Mouse (Mus musculus): ENCODE data around the gene Pax7. TPM values are rescaled to one million over a fixed set of nuclear protein-coding genes. Genes with fewer than 3 reads are reported as not detected.

The Pax7 gene
- polyA plus RNA-seq, 1 experiment from 2014 or later, result not detected

- H3K27me3 ChIP-seq (replicated peaks; ENCODE audit: control insufficient read depth, insufficient read depth, low read length), result peaks cover 90% of the 10 kb centered on the region
- H3K4me1 ChIP-seq (replicated peaks; ENCODE audit: control insufficient read depth, insufficient read depth, low read length), result peaks cover 32% of the 10 kb centered on the region
- no peaks in the 10 kb centered on the region for H3K36me3 ChIP-seq (ENCODE audit: control insufficient read depth, insufficient read depth)
- no peak overlapping the region for H3K9ac ChIP-seq (replicated peaks; ENCODE audit: low read depth, low read length)
- H3K9me3 ChIP-seq (ENCODE audit: control insufficient read depth, low read length), result no peaks in the 10 kb centered on the region
- 10% methylated on average over 3 of the region's 3 CpGs for WGBS
- H3K27ac ChIP-seq (ENCODE audit: low read length), result no peak overlapping the region
- ATAC-seq, result no peak
- H3K4me3 ChIP-seq (replicated peaks; ENCODE audit: low read length), result no peak overlapping the region
- H3K4me2 ChIP-seq (ENCODE audit: low read length), result no peak overlapping the region
Measured at GRCm38 (mm10) chr4:139826231-139826630, 7.1 kb downstream of the Pax7 start.

DNA sequence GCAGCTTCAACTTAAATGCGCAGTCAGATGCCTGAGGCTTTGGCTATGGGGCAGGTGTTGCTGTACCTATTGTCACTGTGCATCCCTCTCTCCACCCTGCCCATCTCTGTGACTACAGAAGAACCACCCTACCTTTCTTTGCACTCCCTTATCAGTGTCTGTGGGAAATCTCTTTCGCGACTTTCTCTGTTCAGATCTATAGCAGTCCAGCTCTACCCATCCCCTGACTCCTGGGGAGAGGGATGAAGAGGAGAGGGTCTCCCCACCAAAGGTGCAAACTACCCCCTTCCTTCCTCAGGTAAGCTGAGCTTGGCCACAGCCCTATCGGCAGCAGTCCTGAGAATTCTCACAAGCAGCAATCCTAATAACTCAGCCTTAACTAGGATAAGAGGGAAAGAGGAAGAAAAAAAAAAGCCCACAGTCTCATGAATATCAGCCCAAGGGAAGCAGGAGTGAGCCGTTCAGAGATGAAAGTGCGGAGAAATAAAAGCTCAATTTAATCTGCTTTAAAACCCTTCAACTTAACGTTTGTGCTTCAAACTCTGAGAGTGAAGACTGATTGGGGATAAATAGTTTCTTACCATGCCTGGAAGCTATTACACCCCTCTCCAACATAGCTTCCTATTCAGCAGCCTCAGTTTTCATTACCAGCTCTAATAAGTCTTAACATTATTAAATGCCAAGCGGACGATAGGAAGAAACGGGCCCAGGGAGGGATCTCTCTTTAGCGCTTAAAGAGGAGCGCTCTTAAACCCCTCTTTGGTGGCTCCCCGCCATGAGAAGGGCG is 7.8 kb downstream of the Pax7 start:
- Histone ChIP-seq H3K4me3 (replicated peaks; ENCODE audit: low read length) (no peak overlapping the region), H3K4me1 (replicated peaks; ENCODE audit: control insufficient read depth, insufficient read depth, low read length) (peaks cover 35% of the 10 kb centered on the region), H3K36me3 (ENCODE audit: control insufficient read depth, insufficient read depth) (no peaks in the 10 kb centered on the region), H3K9me3 (ENCODE audit: control insufficient read depth, low read length) (no peaks in the 10 kb centered on the region), H3K27ac (ENCODE audit: low read length) (no peak overlapping the region), H3K9ac (replicated peaks; ENCODE audit: low read depth, low read length) (no peak overlapping the region), H3K4me2 (ENCODE audit: low read length) (no peak overlapping the region), H3K27me3 (replicated peaks; ENCODE audit: control insufficient read depth, insufficient read depth, low read length) (peaks cover 90% of the 10 kb centered on the region)
- 1% methylated on average over 14 of the region's 14 CpGs for WGBS
- no peak for ATAC-seq

DNA sequence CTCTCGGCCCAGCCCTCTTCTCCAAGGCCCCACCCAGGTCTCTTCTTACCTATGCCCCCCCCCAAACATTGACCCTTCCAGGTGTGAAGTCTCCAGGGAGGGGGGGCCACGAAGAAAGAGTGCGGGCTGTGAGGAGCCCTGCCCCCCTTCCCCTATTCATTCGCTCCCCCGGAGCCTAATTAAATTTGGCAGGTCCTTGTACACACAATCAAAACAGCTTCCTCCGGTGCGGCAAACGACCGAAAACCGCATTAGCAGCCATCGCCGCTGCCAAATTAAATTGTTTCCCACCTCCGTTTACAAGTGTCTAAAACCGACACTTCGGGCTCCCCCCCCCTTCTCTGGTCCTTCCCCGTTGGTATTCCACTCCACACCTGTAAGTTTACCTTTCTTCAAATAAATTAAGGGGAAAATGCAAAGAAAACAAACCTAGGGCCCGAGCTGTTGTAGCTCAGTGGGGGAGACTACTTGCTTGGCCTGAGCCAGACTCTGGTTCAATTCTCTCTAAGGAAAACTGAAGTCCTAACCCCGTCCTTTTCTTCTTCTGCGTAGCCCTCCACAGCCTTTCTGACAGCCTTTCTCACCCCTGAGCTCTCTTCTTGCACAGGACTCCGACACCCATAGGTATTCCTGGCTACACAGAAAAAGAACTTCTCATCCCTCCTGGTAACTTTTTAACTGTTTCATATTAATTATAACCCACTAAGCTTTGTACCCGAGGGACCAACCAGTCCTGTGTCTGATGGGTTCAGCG is 8.6 kb downstream of the Pax7 start:
- Histone ChIP-seq H3K9ac (replicated peaks; ENCODE audit: low read depth, low read length) (no peak overlapping the region), H3K4me3 (replicated peaks; ENCODE audit: low read length) (no peak overlapping the region), H3K27ac (ENCODE audit: low read length) (no peak overlapping the region), H3K9me3 (ENCODE audit: control insufficient read depth, low read length) (no peaks in the 10 kb centered on the region), H3K4me1 (replicated peaks; ENCODE audit: control insufficient read depth, insufficient read depth, low read length) (peaks cover 35% of the 10 kb centered on the region), H3K4me2 (ENCODE audit: low read length) (no peak overlapping the region), H3K27me3 (replicated peaks; ENCODE audit: control insufficient read depth, insufficient read depth, low read length) (peaks cover 89% of the 10 kb centered on the region), H3K36me3 (ENCODE audit: control insufficient read depth, insufficient read depth) (no peaks in the 10 kb centered on the region)
- WGBS, result under 1% methylated on average over 22 of the region's 22 CpGs
- no peak for ATAC-seq

- no peaks in the 10 kb centered on the region for H3K9me3 ChIP-seq (ENCODE audit: control insufficient read depth, low read length)
- no peak overlapping the region; the same call in 1 of the 2 replicates for H3K4me2 ChIP-seq (ENCODE audit: low read length)
- peaks cover 89% of the 10 kb centered on the region for H3K27me3 ChIP-seq (replicated peaks; ENCODE audit: control insufficient read depth, insufficient read depth, low read length)
- peak overlapping the region; percentile 6; the same call in 1 of the 2 replicates for H3K4me3 ChIP-seq (replicated peaks; ENCODE audit: low read length)
- H3K27ac ChIP-seq (ENCODE audit: low read length), result no peak overlapping the region
- H3K4me1 ChIP-seq (replicated peaks; ENCODE audit: control insufficient read depth, insufficient read depth, low read length), result peaks cover 35% of the 10 kb centered on the region
- no peaks in the 10 kb centered on the region for H3K36me3 ChIP-seq (ENCODE audit: control insufficient read depth, insufficient read depth)
- no peak for ATAC-seq
- under 1% methylated on average over 32 of the region's 32 CpGs for WGBS
- H3K9ac ChIP-seq (replicated peaks; ENCODE audit: low read depth, low read length), result no peak overlapping the region
Measured at GRCm38 (mm10) chr4:139823870-139824472, 9.4 kb downstream of the Pax7 start.

DNA sequence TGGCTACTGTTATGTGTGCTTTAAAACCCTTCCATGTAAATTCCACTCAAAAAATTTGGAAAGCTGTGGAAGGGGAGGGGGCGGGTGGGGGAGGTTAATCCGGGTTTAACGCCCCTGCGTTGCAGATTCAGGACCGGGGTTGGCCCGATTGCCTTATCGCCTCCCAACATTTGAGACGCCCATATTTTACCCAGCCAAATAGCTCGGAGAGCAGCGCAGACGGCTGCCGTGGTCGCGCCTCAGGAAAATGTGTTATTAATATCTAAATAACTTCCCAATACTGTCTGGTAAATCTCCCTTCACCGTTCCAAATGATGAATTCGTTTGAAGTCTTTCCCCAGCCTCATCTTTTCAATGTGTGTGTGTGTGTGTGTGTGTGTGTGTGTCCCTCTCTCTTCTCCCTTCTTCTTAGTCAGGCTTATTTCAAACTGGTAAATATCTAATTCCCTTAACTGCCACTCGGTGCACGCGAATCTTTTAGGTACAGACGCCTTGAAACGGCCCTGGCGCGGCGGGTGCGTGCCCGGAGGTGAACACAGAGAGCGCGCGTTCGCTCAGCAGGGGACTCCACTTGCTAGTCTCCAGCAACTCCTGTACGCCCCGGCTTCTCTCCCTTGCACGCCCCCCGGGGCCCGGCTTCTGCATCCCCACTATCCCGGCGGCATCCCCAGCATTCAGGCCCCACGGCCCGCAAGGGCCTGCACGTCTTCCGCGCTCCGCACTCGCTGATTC is 10.0 kb downstream of the Pax7 start:
- H3K4me3 ChIP-seq (replicated peaks; ENCODE audit: low read length), result peak overlapping the region; percentile 6; the same call in 1 of the 2 replicates
- no peaks in the 10 kb centered on the region for H3K9me3 ChIP-seq (ENCODE audit: control insufficient read depth, low read length)
- H3K36me3 ChIP-seq (ENCODE audit: control insufficient read depth, insufficient read depth), result no peaks in the 10 kb centered on the region
- no peak overlapping the region; the same call in 1 of the 2 replicates for H3K4me2 ChIP-seq (ENCODE audit: low read length)
- H3K4me1 ChIP-seq (replicated peaks; ENCODE audit: control insufficient read depth, insufficient read depth, low read length), result peaks cover 37% of the 10 kb centered on the region
- peaks cover 88% of the 10 kb centered on the region for H3K27me3 ChIP-seq (replicated peaks; ENCODE audit: control insufficient read depth, insufficient read depth, low read length)
- 1% methylated on average over 44 of the region's 44 CpGs for WGBS
- no peak for ATAC-seq
- H3K9ac ChIP-seq (replicated peaks; ENCODE audit: low read depth, low read length), result no peak overlapping the region
- no peak overlapping the region for H3K27ac ChIP-seq (ENCODE audit: low read length)

DNA sequence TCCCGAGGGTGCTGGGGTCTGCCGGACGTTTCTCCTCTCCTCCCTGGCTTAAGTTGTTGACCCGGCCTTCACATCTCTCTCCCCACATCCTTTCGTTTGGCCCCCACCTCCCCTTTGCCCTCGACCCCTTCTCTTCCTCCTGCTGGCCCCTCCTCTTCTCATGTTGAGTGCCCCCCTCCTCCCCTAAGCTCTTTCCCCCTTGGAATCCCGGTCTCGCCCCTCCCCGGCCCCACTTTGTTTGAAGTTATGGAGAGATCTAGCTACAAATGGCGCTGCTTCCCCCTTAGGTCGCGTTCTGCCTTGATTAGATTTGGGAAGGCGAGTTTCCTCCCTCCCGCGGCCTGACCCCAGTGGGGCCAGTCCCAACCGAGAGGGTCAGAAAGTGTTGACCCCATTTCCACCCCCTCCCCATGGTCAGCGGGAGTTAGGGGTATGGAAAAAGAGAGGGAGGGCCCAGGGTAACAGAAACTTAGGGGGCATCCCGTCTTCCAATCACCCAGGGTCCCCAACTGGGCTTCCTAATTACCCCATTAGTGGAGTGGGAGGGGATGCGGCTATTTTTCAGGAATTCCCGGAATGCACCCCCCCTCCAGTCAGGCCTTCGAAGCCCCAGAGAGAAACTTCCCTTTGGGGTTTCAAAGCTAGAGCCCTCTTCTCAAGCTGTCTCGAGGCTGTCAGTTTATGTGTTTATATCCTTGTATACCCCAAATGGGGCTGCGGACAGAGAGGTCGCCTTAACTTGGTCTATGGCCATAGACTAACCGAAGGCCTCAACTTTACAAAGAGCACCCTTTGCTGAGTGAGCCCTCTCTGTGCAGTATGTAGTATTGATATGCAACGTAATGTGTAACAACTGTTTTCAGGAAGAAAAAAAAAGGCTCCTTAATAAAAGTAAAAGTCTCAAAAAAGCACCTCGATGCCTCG is 10.9 kb downstream of the Pax7 start:
- Histone ChIP-seq H3K4me3 (replicated peaks; ENCODE audit: low read length) (no peak overlapping the region), H3K9ac (replicated peaks; ENCODE audit: low read depth, low read length) (no peak overlapping the region), H3K27ac (ENCODE audit: low read length) (no peak overlapping the region), H3K4me1 (replicated peaks; ENCODE audit: control insufficient read depth, insufficient read depth, low read length) (peaks cover 34% of the 10 kb centered on the region), H3K4me2 (ENCODE audit: low read length) (no peak overlapping the region), H3K27me3 (replicated peaks; ENCODE audit: control insufficient read depth, insufficient read depth, low read length) (peaks cover 87% of the 10 kb centered on the region), H3K36me3 (ENCODE audit: control insufficient read depth, insufficient read depth) (no peaks in the 10 kb centered on the region), H3K9me3 (ENCODE audit: control insufficient read depth, low read length) (no peaks in the 10 kb centered on the region)
- ATAC-seq, result no peak
- WGBS, result 5% methylated on average over 28 of the region's 28 CpGs

- WGBS, result under 1% methylated on average over 63 of the region's 65 CpGs
- Histone ChIP-seq H3K36me3 (ENCODE audit: control insufficient read depth, insufficient read depth) (no peaks in the 10 kb centered on the region), H3K4me3 (replicated peaks; ENCODE audit: low read length) (peak overlapping the region; percentile 37), H3K9ac (replicated peaks; ENCODE audit: low read depth, low read length) (peak overlapping the region; percentile 37; the same call in 1 of the 2 replicates), H3K4me1 (replicated peaks; ENCODE audit: control insufficient read depth, insufficient read depth, low read length) (peaks cover 34% of the 10 kb centered on the region), H3K9me3 (ENCODE audit: control insufficient read depth, low read length) (no peaks in the 10 kb centered on the region), H3K27ac (ENCODE audit: low read length) (no peak overlapping the region), H3K27me3 (replicated peaks; ENCODE audit: control insufficient read depth, insufficient read depth, low read length) (peaks cover 87% of the 10 kb centered on the region), H3K4me2 (ENCODE audit: low read length) (peak overlapping the region; percentile 51)
- ATAC-seq, result peak; percentile 65
Measured at GRCm38 (mm10) chr4:139821491-139822160, 11.7 kb downstream of the Pax7 start.

DNA sequence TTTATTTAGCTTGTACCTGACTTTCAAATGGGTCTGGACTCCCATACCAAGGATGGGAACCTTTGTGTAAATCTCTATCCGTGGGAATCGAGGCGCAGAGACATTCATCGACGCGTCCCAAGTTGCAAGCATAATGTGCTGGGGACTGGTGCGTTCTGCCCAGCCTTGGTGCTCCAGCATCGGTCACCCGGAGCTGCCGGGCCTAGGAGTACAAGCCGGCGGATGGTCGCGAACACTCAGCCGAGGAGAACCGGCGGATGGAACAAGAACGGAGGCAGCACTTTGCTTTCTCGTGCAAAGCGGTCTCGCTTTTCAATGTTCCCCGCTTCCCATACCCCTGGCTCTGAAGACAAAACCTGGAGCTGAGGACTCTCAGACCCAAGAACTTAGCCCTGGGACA is 12.3 kb downstream of the Pax7 start:
- peak overlapping the region; percentile 37; the same call in 1 of the 2 replicates for H3K9ac ChIP-seq (replicated peaks; ENCODE audit: low read depth, low read length)

More for the DNA sequence above, 12.3 kb downstream of the Pax7 start:
- H3K4me1 ChIP-seq (replicated peaks; ENCODE audit: control insufficient read depth, insufficient read depth, low read length), result peaks cover 34% of the 10 kb centered on the region
- H3K4me2 ChIP-seq (ENCODE audit: low read length), result peak overlapping the region; percentile 51
- H3K36me3 ChIP-seq (ENCODE audit: control insufficient read depth, insufficient read depth), result no peaks in the 10 kb centered on the region
- no peak for ATAC-seq
- no peaks in the 10 kb centered on the region for H3K9me3 ChIP-seq (ENCODE audit: control insufficient read depth, low read length)
- H3K4me3 ChIP-seq (replicated peaks; ENCODE audit: low read length), result peak overlapping the region; percentile 37
- WGBS, result 3% methylated on average over 22 of the region's 22 CpGs
- no peak overlapping the region for H3K27ac ChIP-seq (ENCODE audit: low read length)
- H3K27me3 ChIP-seq (replicated peaks; ENCODE audit: control insufficient read depth, insufficient read depth, low read length), result peaks cover 85% of the 10 kb centered on the region

All from forebrain, embryonic 16.5 days (tissue).